Mouse (Mus musculus): ENCODE measurements around the gene Wdr78.

DNA sequence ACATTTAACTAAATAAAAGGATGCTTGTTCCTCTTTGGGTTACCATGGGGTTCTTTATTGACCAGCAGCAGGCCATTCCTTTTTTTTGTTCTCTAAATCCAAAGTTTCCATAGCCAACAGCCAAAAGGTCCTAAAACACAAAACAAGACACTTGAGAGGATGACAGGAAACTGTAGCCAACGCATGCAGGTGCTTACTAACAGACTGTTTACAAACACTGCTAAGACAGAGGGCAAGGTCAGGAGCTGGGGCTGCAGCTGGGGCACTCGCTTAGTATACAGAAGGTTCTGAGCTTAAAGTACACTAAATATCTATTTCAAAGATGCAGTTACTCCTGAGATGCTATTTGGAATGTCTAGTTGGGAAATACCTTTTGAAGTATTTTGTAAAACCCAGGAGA lies 49.9 kb downstream of the Wdr78 start:
- TF ChIP-seq TAL1 (IDR thresholded peaks at IDR 0.05; ENCODE audit: low read length), result no peak
- no peak for TF ChIP-seq GATA1 (IDR thresholded peaks at IDR 0.05; ENCODE audit: low read length)

Data from erythroblast, embryonic 14.5 days (primary cell).